Mouse (Mus musculus): ENCODE measurements around the gene Hoxc13. TPM values are rescaled to one million over a fixed set of nuclear protein-coding genes. Genes with fewer than 3 reads are reported as not detected.

Gene Hoxc13
- polyA plus RNA-seq, 1 experiment from 2014 or later, result not detected

GRCm38 (mm10) chr15:102910496-102911095 is 10.3 kb upstream of the Hoxc13 start:
- no peak for ATAC-seq (ENCODE audit: low FRiP score, low TSS enrichment)
- Histone ChIP-seq H3K4me3 (ENCODE audit: low read depth, low read length) (no peak overlapping the region), H3K4me1 (replicated peaks; ENCODE audit: control insufficient read depth, insufficient read depth) (no peaks in the 10 kb centered on the region), H3K9ac (ENCODE audit: low read length) (no peak overlapping the region), H3K9me3 (ENCODE audit: control insufficient read depth, low read length) (no peaks in the 10 kb centered on the region), H3K4me2 (replicated peaks; ENCODE audit: low read depth) (no peak overlapping the region), H3K36me3 (ENCODE audit: control insufficient read depth, insufficient read depth, low read length) (no peaks in the 10 kb centered on the region), H3K27ac (replicated peaks) (no peak overlapping the region), H3K27me3 (ENCODE audit: control insufficient read depth, insufficient read depth, low read length) (peaks cover 16% of the 10 kb centered on the region)
- DNase-seq (ENCODE audit: low spot score), result no peak
- TF ChIP-seq EP300 (optimal IDR thresholded peaks at IDR 0.05), result no peak
- TF ChIP-seq CTCF (IDR thresholded peaks at IDR 0.05; ENCODE audit: low read depth), result no peak
- 1% methylated on average over 22 of the region's 22 CpGs for WGBS

- WGBS, result 2% methylated on average over 19 of the region's 19 CpGs
- Histone ChIP-seq H3K36me3 (ENCODE audit: control insufficient read depth, insufficient read depth, low read length) (no peaks in the 10 kb centered on the region), H3K4me1 (replicated peaks; ENCODE audit: control insufficient read depth, insufficient read depth) (no peaks in the 10 kb centered on the region), H3K4me2 (replicated peaks; ENCODE audit: low read depth) (no peak overlapping the region), H3K4me3 (ENCODE audit: low read depth, low read length) (no peak overlapping the region), H3K27me3 (ENCODE audit: control insufficient read depth, insufficient read depth, low read length) (peaks cover 22% of the 10 kb centered on the region), H3K9ac (ENCODE audit: low read length) (no peak overlapping the region), H3K9me3 (ENCODE audit: control insufficient read depth, low read length) (no peaks in the 10 kb centered on the region), H3K27ac (replicated peaks) (no peak overlapping the region)
- no peak for DNase-seq (ENCODE audit: low spot score)
- ATAC-seq (ENCODE audit: low FRiP score, low TSS enrichment), result no peak
- TF ChIP-seq CTCF (IDR thresholded peaks at IDR 0.05; ENCODE audit: low read depth) (no peak), EP300 (optimal IDR thresholded peaks at IDR 0.05) (no peak)
Observed at GRCm38 (mm10) chr15:102913038-102913585, 7.8 kb upstream of the Hoxc13 start.

GRCm38 (mm10) chr15:102917972-102918572 is 2.8 kb upstream of the Hoxc13 start:
- Histone ChIP-seq H3K4me1 (replicated peaks; ENCODE audit: control insufficient read depth, insufficient read depth) (no peaks in the 10 kb centered on the region), H3K9me3 (ENCODE audit: control insufficient read depth, low read length) (no peaks in the 10 kb centered on the region), H3K4me2 (replicated peaks; ENCODE audit: low read depth) (no peak overlapping the region), H3K9ac (ENCODE audit: low read length) (no peak overlapping the region), H3K36me3 (ENCODE audit: control insufficient read depth, insufficient read depth, low read length) (no peaks in the 10 kb centered on the region), H3K27me3 (ENCODE audit: control insufficient read depth, insufficient read depth, low read length) (peaks cover 30% of the 10 kb centered on the region), H3K4me3 (ENCODE audit: low read depth, low read length) (no peak overlapping the region), H3K27ac (replicated peaks) (no peak overlapping the region)
- DNase-seq (ENCODE audit: low spot score), result no peak
- TF ChIP-seq EP300 (optimal IDR thresholded peaks at IDR 0.05) (no peak), CTCF (IDR thresholded peaks at IDR 0.05; ENCODE audit: low read depth) (no peak)
- ATAC-seq (ENCODE audit: low FRiP score, low TSS enrichment), result no peak
- 3% methylated on average over 20 of the region's 20 CpGs for WGBS

GRCm38 (mm10) chr15:102918611-102919265 is 2.2 kb upstream of the Hoxc13 start:
- H3K27me3 ChIP-seq (ENCODE audit: control insufficient read depth, insufficient read depth, low read length), result peaks cover 34% of the 10 kb centered on the region
- no peak overlapping the region for H3K27ac ChIP-seq (replicated peaks)
- TF ChIP-seq EP300 (optimal IDR thresholded peaks at IDR 0.05) (no peak), CTCF (IDR thresholded peaks at IDR 0.05; ENCODE audit: low read depth) (no peak)
- WGBS, result 5% methylated on average over 7 of the region's 7 CpGs
- H3K9me3 ChIP-seq (ENCODE audit: control insufficient read depth, low read length), result no peaks in the 10 kb centered on the region
- H3K4me2 ChIP-seq (replicated peaks; ENCODE audit: low read depth), result no peak overlapping the region
- H3K4me1 ChIP-seq (replicated peaks; ENCODE audit: control insufficient read depth, insufficient read depth), result no peaks in the 10 kb centered on the region
- ATAC-seq (ENCODE audit: low FRiP score, low TSS enrichment) (no peak), DNase-seq (ENCODE audit: low spot score) (no peak)
- no peak overlapping the region for H3K4me3 ChIP-seq (ENCODE audit: low read depth, low read length)
- H3K36me3 ChIP-seq (ENCODE audit: control insufficient read depth, insufficient read depth, low read length), result no peaks in the 10 kb centered on the region
- H3K9ac ChIP-seq (ENCODE audit: low read length), result no peak overlapping the region

- Histone ChIP-seq H3K36me3 (ENCODE audit: control insufficient read depth, insufficient read depth, low read length) (no peaks in the 10 kb centered on the region), H3K4me2 (replicated peaks; ENCODE audit: low read depth) (no peak overlapping the region), H3K27me3 (ENCODE audit: control insufficient read depth, insufficient read depth, low read length) (peaks cover 34% of the 10 kb centered on the region), H3K9ac (ENCODE audit: low read length) (no peak overlapping the region), H3K4me1 (replicated peaks; ENCODE audit: control insufficient read depth, insufficient read depth) (no peaks in the 10 kb centered on the region), H3K27ac (replicated peaks) (no peak overlapping the region), H3K4me3 (ENCODE audit: low read depth, low read length) (no peak overlapping the region), H3K9me3 (ENCODE audit: control insufficient read depth, low read length) (no peaks in the 10 kb centered on the region)
- TF ChIP-seq EP300 (optimal IDR thresholded peaks at IDR 0.05) (no peak), CTCF (IDR thresholded peaks at IDR 0.05; ENCODE audit: low read depth) (no peak)
- WGBS, result 5% methylated on average over 12 of the region's 12 CpGs
- ATAC-seq (ENCODE audit: low FRiP score, low TSS enrichment), result no peak
- DNase-seq (ENCODE audit: low spot score), result no peak
Observed at GRCm38 (mm10) chr15:102919336-102920180, 1.3 kb upstream of the Hoxc13 start.

All from stomach, postnatal 0 days (tissue).